Mouse (Mus musculus): ENCODE results near the gene S100a13. TPM values are rescaled to one million over a fixed set of nuclear protein-coding genes. Genes with fewer than 3 reads are reported as not detected.

The S100a13 gene
- 54.3 TPM for polyA plus RNA-seq (2021)

DNA sequence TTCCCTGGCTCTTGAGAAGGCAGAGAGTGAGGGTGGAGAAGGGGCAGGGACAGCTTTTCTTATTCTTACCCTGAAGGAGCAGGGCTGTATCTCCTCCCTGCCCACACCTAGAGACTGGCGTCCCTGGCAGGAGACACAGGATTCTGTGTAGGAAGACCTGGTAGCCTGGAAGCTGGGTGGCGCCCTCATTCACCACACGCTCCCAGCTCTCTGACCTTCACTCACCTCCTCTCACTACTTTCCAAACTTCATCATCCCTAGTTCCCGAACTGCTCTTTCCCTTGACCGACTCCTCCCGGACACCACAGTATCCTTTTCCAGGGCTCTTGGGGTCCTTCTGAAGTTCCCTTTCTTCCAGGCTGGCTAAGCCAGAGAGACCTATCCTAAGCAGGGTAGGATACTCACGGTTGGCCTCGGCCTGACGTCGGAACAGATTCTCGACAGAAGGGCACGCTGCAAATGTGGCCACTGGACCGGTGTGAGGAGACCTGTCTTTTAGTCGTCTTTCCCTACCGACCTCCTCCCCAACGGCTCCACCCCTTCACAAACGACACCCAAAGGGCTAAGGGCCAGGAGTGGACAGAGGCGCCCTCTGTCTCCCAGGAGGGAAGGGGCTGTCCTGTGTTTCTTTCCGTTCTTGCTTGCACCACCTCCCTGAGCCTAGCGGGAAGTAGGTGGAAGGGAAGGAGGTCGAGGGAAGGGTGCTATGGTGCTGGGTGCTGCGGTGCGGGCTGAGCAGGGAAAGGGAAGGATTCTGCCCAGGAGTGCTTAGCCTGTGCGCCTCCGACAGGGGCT, at the start of gene S100a13, which contains the start of gene S100a1:
S100a13 (plus strand) TSS at position 640 of the 795 bp plus-strand sequence.
S100a1 (minus strand) TSS at position 597 of the 795 bp plus-strand sequence.
- in situ Hi-C loops (cut with MboI; ENCODE audit: low pct_unique_long_range_greater_than_20kb) = no loop called here

DNA sequence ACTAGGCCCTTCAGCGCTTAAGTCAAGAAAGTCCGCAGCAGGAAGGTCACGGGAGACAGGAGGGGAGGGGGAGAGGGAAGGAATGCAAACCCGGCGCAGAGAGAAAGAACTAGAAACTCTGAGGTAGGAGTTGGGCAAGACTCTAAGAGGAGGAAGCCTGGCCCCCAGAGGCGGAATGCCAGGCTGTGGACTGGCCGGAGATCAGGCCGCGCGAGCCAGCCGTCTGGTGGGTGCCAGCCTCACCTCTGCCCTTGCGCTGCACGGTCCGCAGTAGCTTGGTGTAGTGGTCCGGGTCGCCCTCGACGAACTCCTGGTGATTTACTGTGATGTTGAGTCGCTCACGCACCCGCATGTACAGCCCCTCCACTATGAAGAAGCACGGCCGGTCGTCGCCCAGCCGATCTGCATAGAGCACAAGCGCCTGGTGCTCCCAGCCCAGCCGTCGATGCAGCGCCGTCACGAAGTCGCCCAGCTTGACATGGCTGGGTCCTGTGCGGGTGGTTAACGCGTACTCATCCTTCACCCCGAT, 49.6 kb upstream of the S100a13 start:
- POLR2A ChIA-PET = interaction anchor here (1.3 kb wide), 1 partner anchor 8 kb away, joined by 3 read pairs; no protein-coding TSS in a partner anchor
- H3K27me3 ChIP-seq = peaks cover 13% of the 10 kb centered on the region
- in situ Hi-C loops (cut with MboI; ENCODE audit: low pct_unique_long_range_greater_than_20kb) = loop anchor here (5.0 to 10.0 kb wide), 2 partner anchors 47 to 200 kb away; partner anchors contain the start of gene Dennd4b
- ATAC-seq = no peak
- no peak for DNase-seq (ENCODE audit: low read depth, low spot score)
- CTCF ChIA-PET = interaction anchor here (0.9 to 2.4 kb wide), 7 partner anchors 10 to 181 kb away, joined by 3 to 10 read pairs (median 4); partner anchors contain the start of gene Ints3
- TF ChIP-seq CTCF (IDR thresholded peaks at IDR 0.05) = no peak

More for the DNA sequence above, at the start of gene S100a13, which contains the start of gene S100a1:
- no peaks in the 10 kb centered on the region for H3K27me3 ChIP-seq
- no peak for TF ChIP-seq CTCF (IDR thresholded peaks at IDR 0.05)
- ChIA-PET POLR2A (interaction anchor here (1.3 kb wide), 1 partner anchor 100 kb away, joined by 4 read pairs; no protein-coding TSS in a partner anchor), CTCF (interaction anchor here (0.8 to 3.0 kb wide), 8 partner anchors 8 to 139 kb away, joined by 3 to 22 read pairs (median 4); partner anchors contain the start of genes S100a14, S100a7a and Snapin)
- ATAC-seq (peak; percentile 91), DNase-seq (ENCODE audit: low read depth, low spot score) (no peak)

DNA sequence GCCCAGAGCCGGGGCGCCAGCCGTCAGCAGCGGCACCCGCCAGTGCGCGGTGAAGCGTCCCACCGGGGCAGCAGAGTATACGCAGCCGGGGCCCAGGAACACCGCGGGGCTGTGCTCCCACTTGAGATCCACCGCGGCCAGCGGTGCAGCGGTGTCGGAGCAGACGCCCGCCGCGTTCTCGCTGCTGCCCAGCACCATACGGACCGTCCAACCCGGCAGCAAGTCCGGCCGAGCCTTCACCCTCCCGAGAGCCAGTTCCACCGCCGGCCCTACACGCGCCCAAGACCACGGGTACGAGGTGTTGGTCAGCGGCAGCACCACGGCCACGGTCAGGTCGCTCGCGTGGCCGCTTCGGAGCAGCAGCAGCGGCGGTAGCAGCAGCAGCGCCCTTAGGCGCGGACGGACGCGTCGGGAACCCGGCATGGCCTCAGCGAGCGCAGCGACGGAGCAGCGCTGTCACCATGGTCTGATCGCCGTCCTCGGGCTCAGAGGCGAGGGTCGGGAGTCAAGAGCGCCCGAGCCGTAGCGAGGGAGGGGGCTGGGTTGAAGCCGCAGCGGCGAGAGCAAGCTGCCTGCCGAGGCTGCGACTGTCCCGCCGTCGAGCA, 49.1 kb upstream of the S100a13 start:
- no peak for TF ChIP-seq CTCF (IDR thresholded peaks at IDR 0.05)
- DNase-seq (ENCODE audit: low read depth, low spot score) = no peak
- H3K27me3 ChIP-seq = peaks cover 13% of the 10 kb centered on the region
- no peak for ATAC-seq
- ChIA-PET POLR2A (interaction anchor here (1.3 kb wide), 1 partner anchor 9 kb away, joined by 3 read pairs; no protein-coding TSS in a partner anchor), CTCF (interaction anchor here (0.9 to 2.4 kb wide), 6 partner anchors 10 to 181 kb away, joined by 3 to 5 read pairs (median 4); partner anchors contain the start of gene Ints3)
- in situ Hi-C loops (cut with MboI; ENCODE audit: low pct_unique_long_range_greater_than_20kb) = loop anchor here (5.0 to 10.0 kb wide), 2 partner anchors 48 to 200 kb away; partner anchors contain the start of gene Dennd4b

DNA sequence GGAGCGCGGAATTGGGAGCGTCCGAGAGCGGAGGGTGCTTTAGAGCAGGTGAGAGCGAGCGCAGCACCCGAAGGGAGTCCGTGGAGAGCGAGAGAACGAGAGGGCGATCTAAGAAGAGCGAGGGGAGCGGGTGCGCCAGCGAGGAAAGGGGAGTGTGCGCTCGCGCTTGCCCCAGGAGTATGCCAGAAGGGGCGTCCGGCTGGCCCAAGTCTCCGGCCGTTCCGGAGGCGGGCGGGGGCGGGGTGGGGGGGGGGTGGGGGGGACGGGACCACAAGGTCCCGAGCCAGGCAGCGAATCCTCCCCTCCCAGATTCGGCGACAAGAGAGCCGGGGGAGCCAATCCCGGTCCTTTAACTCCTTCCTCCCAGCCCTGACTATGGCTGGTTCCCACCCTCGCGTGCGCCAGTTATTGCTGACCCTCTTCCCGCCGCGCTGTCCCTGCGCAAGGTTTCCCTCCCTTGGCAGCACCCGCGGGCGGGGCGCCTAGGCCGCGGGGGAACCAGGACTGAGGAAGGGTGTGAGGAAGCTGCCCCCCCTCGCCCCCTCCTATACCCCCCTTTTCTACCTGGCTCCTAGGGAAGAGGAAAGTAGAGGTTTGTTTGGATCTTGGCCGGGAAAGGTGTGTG, 48.4 kb upstream of the S100a13 start, which contains the start of gene Npr1:
Npr1 (minus strand) TSS at position 181 of the 625 bp plus-strand sequence.
- peaks cover 13% of the 10 kb centered on the region for H3K27me3 ChIP-seq
- ChIA-PET POLR2A (interaction anchor here (0.9 kb wide), 1 partner anchor 53 kb away, joined by 6 read pairs; no protein-coding TSS in a partner anchor), CTCF (interaction anchor here (1.1 to 2.4 kb wide), 4 partner anchors 32 to 63 kb away, joined by 3 to 7 read pairs (median 4); partner anchors contain the start of gene Ints3)
- in situ Hi-C loops (cut with MboI; ENCODE audit: low pct_unique_long_range_greater_than_20kb) = loop anchor here (5.0 to 10.0 kb wide), 2 partner anchors 48 to 201 kb away; partner anchors contain the start of gene Dennd4b
- TF ChIP-seq CTCF (IDR thresholded peaks at IDR 0.05) = no peak
- DNase-seq (ENCODE audit: low read depth, low spot score) = no peak
- peak; percentile 38 for ATAC-seq

DNA sequence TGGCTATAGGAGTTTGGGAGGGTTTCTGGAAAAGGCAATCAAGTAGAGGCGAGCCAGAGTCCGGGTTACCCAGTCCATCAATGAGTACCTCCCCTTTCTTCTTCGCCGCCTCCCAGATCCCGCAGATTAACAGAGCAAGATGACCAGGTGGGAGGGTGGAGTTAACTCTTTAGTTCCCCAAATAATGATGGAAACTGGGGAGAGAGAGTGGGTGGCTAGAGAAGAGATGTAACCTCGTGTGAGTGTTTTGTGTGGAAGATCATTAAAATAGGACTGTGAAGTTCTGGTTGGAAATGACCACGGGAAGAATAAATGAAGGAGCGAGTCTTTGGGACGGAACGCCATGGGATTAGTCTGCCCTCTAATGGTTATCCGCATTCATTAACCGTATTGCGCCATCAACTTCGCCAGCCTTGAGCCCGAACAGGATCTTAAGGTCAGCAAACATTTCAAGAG, 47.9 kb upstream of the S100a13 start:
- TF ChIP-seq CTCF (IDR thresholded peaks at IDR 0.05) = no peak
- in situ Hi-C loops (cut with MboI; ENCODE audit: low pct_unique_long_range_greater_than_20kb) = loop anchor here (5.0 to 10.0 kb wide), 2 partner anchors 49 to 202 kb away; partner anchors contain the start of gene Dennd4b
- DNase-seq (ENCODE audit: low read depth, low spot score) = peak; percentile 53
- POLR2A ChIA-PET = interaction anchor here (0.8 to 0.9 kb wide), 2 partner anchors 48 to 53 kb away, joined by 3 to 6 read pairs; no protein-coding TSS in a partner anchor
- peaks cover 13% of the 10 kb centered on the region for H3K27me3 ChIP-seq
- CTCF ChIA-PET = interaction anchor here (0.8 to 5.6 kb wide), 13 partner anchors 9 to 251 kb away, joined by 3 to 100 read pairs (median 3); partner anchors contain the start of gene Ints3
- ATAC-seq = peak; percentile 73

DNA sequence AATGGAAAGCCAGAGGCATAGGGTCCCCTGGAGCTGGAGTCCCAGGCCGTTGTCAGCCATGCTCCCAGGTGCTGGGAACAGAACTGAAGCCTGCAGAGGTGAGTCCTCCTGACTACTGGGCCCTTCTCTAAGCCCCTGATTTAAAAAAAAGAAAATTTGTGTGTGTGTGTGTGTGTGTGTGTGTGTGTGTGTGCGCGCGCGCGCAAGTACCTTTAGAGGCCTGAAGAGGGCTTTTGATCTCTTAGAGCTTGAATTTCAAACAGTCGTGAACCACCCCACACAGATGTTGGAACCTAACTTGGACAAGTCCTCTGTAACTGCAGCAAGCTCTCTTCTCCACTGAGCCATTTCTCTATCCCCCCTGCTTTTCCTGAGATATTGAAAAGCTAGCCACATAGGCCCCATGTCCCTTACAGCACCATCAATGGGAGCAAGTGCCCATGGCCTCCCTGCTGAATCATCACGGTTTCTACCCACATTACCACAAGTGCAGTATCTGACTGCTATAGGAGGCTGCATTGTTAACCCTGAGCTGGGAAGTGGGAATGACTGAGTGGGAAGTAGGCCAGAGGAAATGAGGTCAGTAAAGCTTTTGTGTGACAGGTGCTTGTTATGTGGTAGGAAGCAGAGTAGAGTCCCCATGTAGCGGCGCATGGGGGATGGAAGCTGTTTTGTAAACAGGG, 46.5 kb upstream of the S100a13 start:
- no peak for DNase-seq (ENCODE audit: low read depth, low spot score)
- in situ Hi-C loops (cut with MboI; ENCODE audit: low pct_unique_long_range_greater_than_20kb) = loop anchor here (5.0 to 10.0 kb wide), 2 partner anchors 50 to 203 kb away; partner anchors contain the start of gene Dennd4b
- TF ChIP-seq CTCF (IDR thresholded peaks at IDR 0.05) = no peak
- ChIA-PET CTCF (interaction anchor here (0.5 to 5.6 kb wide), 12 partner anchors 8 to 252 kb away, joined by 3 to 100 read pairs (median 3); no protein-coding TSS in a partner anchor), POLR2A (interaction anchor here (0.7 kb wide), 1 partner anchor 194 kb away, joined by 3 read pairs; no protein-coding TSS in a partner anchor)
- no peak for ATAC-seq
- peaks cover 13% of the 10 kb centered on the region for H3K27me3 ChIP-seq

DNA sequence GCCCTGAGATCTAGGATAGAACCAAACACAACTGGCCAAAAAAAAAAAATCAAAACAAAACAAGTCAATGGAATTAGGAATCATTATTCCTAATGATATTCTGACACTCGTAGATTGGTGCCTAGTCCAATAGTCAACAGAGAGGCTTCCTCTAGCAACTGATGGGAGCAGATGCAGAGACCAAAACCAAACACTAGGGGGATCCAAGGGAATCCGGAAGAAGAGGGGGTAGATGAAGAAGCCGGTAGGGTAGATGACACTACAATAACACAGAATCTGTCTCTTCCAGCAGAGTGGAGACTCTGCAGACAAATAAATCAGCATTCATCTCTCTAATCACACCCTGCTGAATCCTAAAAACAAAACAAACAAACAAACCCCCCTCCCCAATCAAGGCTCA, 42.0 kb upstream of the S100a13 start:
- H3K27me3 ChIP-seq = no peaks in the 10 kb centered on the region
- CTCF ChIA-PET = interaction anchor here (1.0 kb wide), 1 partner anchor 48 kb away, joined by 3 read pairs; no protein-coding TSS in a partner anchor
- ATAC-seq (peak; percentile 33), DNase-seq (ENCODE audit: low read depth, low spot score) (no peak)
- no peak for TF ChIP-seq CTCF (IDR thresholded peaks at IDR 0.05)
- in situ Hi-C loops (cut with MboI; ENCODE audit: low pct_unique_long_range_greater_than_20kb) = no loop called here
- POLR2A ChIA-PET = no interaction called here

DNA sequence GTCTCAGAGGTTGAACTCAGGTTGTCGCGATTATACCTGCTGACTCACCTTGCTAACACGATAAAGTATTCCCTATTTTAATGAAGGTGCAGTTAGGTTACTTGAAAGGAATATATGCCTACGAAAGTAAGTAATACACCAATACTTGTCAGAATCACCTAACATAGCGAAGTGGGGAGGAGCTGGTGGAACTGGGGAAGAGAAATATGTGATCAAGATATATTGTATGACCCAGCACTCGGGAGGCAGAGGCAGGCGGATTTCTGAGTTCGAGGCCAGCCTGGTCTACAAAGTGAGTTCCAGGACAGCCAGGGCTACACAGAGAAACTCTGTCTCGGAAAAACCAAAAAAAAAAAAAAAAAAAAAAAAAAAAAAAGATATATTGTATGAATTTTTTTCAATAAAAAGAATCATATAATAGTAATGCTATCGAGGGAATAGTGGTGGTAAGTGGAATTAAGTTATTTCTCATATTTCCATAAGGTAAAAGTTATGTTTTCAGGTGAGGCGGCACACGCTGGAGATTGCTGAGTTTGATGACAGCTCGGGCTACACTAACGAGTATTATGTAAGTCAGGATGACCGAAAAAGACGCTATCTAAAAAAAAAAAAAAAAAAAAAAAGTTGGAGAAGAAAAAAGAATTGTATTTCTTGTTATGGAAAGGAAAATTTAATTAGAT, 38.9 kb upstream of the S100a13 start:
- POLR2A ChIA-PET = interaction anchor here (0.7 kb wide), 3 partner anchors 152 to 587 kb away, joined by 5 to 6 read pairs (median 5); no protein-coding TSS in a partner anchor
- in situ Hi-C loops (cut with MboI; ENCODE audit: low pct_unique_long_range_greater_than_20kb) = no loop called here
- DNase-seq (ENCODE audit: low read depth, low spot score) = no peak
- CTCF ChIA-PET = interaction anchor here (0.7 to 1.0 kb wide), 4 partner anchors 44 to 235 kb away, joined by 3 to 4 read pairs (median 3); no protein-coding TSS in a partner anchor
- H3K27me3 ChIP-seq = no peaks in the 10 kb centered on the region
- peak; percentile 2 for ATAC-seq
- TF ChIP-seq CTCF (IDR thresholded peaks at IDR 0.05) = no peak

All from Patski (cell line).